In the genomic region with DNA sequence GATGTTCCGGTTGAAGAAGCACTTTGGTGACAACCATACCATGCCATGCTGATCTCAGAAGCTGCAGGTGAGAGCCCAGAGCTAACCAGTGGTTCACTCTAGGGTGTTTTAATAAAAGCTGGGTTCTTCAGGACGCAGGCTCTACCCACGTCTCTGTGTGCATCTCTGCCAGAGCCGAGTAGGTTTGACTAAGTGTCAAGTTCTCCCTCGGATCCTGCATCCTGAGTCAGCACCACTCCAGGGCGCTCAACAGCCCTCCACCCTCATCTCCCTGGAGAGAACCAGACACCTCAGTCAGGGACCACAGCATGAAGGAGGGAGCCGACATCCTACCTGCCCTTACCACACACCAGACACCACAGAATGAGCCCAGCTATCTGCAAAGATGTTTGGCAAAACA, we compare ENCODE assay signal across 19 mouse cellular contexts.
A peak's percentile ranks its signal among the peaks of the same experiment; 100 is the strongest.
DNase-seq lines count a peak whose midpoint lies in the region; TF ChIP-seq lines count a peak whose summit lies in the region.
"Had no signal": no experiment of that assay in that cellular context is flagged by ENCODE, and none has a peak within 500 bp of the region (broad histone marks: within the 10 kb centered on the region; RNA-seq: fewer than 3 reads in every experiment).

No protein-coding gene starts in this region.

- WGBS in olfactory bulb, adult 2 months: 55% methylated on average over 7 of the region's 7 CpGs

- TF ChIP-seq CTCF in olfactory bulb, adult 2 months (IDR thresholded peaks at IDR 0.05; ENCODE audit: insufficient read depth, low read depth, low read length): no peak

- peak; percentile 61 for DNase-seq in heart, adult 11 months
- no peak for DNase-seq in heart, postnatal 4 days
- DNase-seq in urinary bladder, adult 2 months (ENCODE audit: low spot score): peak; percentile 14
- no peak for DNase-seq in urinary bladder, postnatal 25 days (ENCODE audit: low spot score)
- no peak for DNase-seq in cerebellum, adult 11-12 months
- DNase-seq: adrenal gland, adult 8-10 months; adrenal gland, postnatal 25 days; cerebellum, adult 2 months; cerebellum, adult 9-11 months; cerebellum, postnatal 25 days; gastrocnemius, postnatal 25 days; heart, postnatal 36 days had no signal

- no peak for TF ChIP-seq POLR2A in olfactory bulb, adult 2 months (IDR thresholded peaks at IDR 0.05; ENCODE audit: insufficient read depth, low read depth, low read length)

- H3K4me3 ChIP-seq in olfactory bulb, adult 2 months (ENCODE audit: insufficient read depth, low read depth, low read length): no peak overlapping the region
- H3K4me3 ChIP-seq: embryonic facial prominence, embryonic 12.5 days; embryonic facial prominence, embryonic 15.5 days; forebrain, embryonic 12.5 days; heart, adult 2 months had no signal

- peak overlapping the region; percentile 41; the same call in 1 of the 2 replicates for H3K27ac ChIP-seq in olfactory bulb, adult 2 months (ENCODE audit: insufficient read depth, low read depth, low read length)
- H3K27ac ChIP-seq: embryonic facial prominence, embryonic 12.5 days; embryonic facial prominence, embryonic 15.5 days; forebrain, embryonic 12.5 days; heart, adult 2 months; hindbrain, embryonic 14.5 days; hindbrain, postnatal 0 days had no signal

- H3K4me1 ChIP-seq in olfactory bulb, adult 2 months (ENCODE audit: control insufficient read depth, insufficient read depth, low read length): peaks cover 20% of the 10 kb centered on the region

Comparison
In these comparisons a context has a peak if more than half of its experiments do, and no peak if none do; other contexts are left out.
1. DNase-seq: peak in heart, adult 11 months (single experiment) and urinary bladder, adult 2 months (single experiment); none in heart, postnatal 4 days (single experiment), urinary bladder, postnatal 25 days (single experiment) and cerebellum, adult 11-12 months (single experiment).